Mouse (Mus musculus) olfactory bulb, adult 2 months (tissue): ENCODE measurements around the gene Rabl3.

Experiments used
- CTCF ChIP-seq: fragments of 200-500 bp; IDR thresholded peaks from 2 replicates; pipeline ENCODE4 v1.5.1; 2012; ENCODE audit warnings: low read depth, mild to moderate bottlenecking, low read length, moderate library complexity; ENCODE audit not compliant: insufficient read depth
- POLR2A ChIP-seq: fragments of 200-500 bp; IDR thresholded peaks from 2 replicates; pipeline ENCODE4 v1.6.1; 2012; ENCODE audit warnings: mild to moderate bottlenecking, low read depth, low read length, moderate library complexity; ENCODE audit not compliant: insufficient read depth

GRCm38 (mm10) chr16:37611072-37611471 lies 71.4 kb downstream of the Rabl3 start:
- TF ChIP-seq CTCF (no peak), POLR2A (no peak)
